Mouse (Mus musculus) thymus, adult 2 months (tissue): ENCODE measurements around the gene Ranbp3l. TPM values are rescaled to one million over a fixed set of nuclear protein-coding genes. Genes with fewer than 3 reads are reported as not detected.
"Not testable (repeated sequence)": the region's sequence is repeated elsewhere in the genome, so short reads cannot be mapped to it uniquely, and the experiment has no call there.

ENCODE experiments used
- DNase-seq: peaks from one replicate; pipeline ENCODE4 v3.0.0; 2021
- H3K27ac ChIP-seq: fragments of 200-500 bp; 2 replicates; pipeline ENCODE4 v1.5.1; 2012; ENCODE audit warnings: low read length, control low read depth; ENCODE audit not compliant: control insufficient read depth, insufficient read depth
- H3K27me3 ChIP-seq: fragments of 200-500 bp; 2 replicates; pipeline ENCODE4 v1.6.1; 2012; ENCODE audit warnings: mild to moderate bottlenecking, low read length, moderate library complexity, mixed read lengths; ENCODE audit not compliant: control insufficient read depth, insufficient read depth
- H3K36me3 ChIP-seq: fragments of 200-500 bp; 2 replicates; pipeline ENCODE4 v1.6.1; 2012; ENCODE audit warnings: mild to moderate bottlenecking, low read length, moderate library complexity; ENCODE audit not compliant: control insufficient read depth, insufficient read depth
- H3K4me1 ChIP-seq: fragments of 200-500 bp; replicated peaks from 2 replicates; pipeline ENCODE4 v1.6.1; 2012; ENCODE audit warnings: low read length; ENCODE audit not compliant: control insufficient read depth, insufficient read depth
- H3K4me3 ChIP-seq: fragments of 200-500 bp; 2 replicates; pipeline ENCODE4 v1.5.1; 2012; ENCODE audit warnings: mild to moderate bottlenecking, low read length, control low read depth, moderate library complexity; ENCODE audit not compliant: control insufficient read depth, insufficient read depth
- CTCF ChIP-seq: fragments of 200-500 bp; IDR thresholded peaks from 2 replicates; pipeline ENCODE4 v1.5.1; 2012; ENCODE audit warnings: mild to moderate bottlenecking, control low read depth, low read length, moderate library complexity, borderline replicate concordance; ENCODE audit not compliant: control insufficient read depth, poor library complexity, insufficient read depth; ENCODE audit errors: extremely low read depth
- POLR2A ChIP-seq: fragments of 200-500 bp; IDR thresholded peaks from 2 replicates; pipeline ENCODE4 v1.6.1; 2012; ENCODE audit warnings: mild to moderate bottlenecking, low read length, control low read depth, moderate library complexity; ENCODE audit not compliant: control insufficient read depth, poor library complexity, insufficient read depth; ENCODE audit errors: extremely low read depth
- WGBS: fragments of 180-500 bp; shearing (Covaris S2); methylation state at CpG from one replicate; pipeline ENCODE4 v1.1.7; 2018; 5-methylcytosine and 5-hydroxymethylcytosine counted together
- polyA plus RNA-seq: library from polyadenylated mRNA; depleted of rRNA; stranded (reverse); fragments of >200 nt; gene quantifications from 2 replicates; pipeline ENCODE4 v1.2.3, GENCODE M21; 2012

The Ranbp3l gene
- polyA plus RNA-seq, 1 experiment = 0.15 TPM

- Histone ChIP-seq H3K4me1 (no peaks in the 10 kb centered on the region), H3K36me3 (no peaks in the 10 kb centered on the region), H3K4me3 (no peak overlapping the region), H3K27me3 (no peaks in the 10 kb centered on the region), H3K27ac (no peak overlapping the region)
- WGBS = 91% methylated on average over 2 of the region's 2 CpGs
- TF ChIP-seq CTCF (no peak), POLR2A (no peak)
- no peak for DNase-seq
These were observed 35.0 kb downstream of the Ranbp3l start for GRCm38 (mm10) chr15:9002762-9003161.

- TF ChIP-seq CTCF (no peak), POLR2A (no peak)
- H3K36me3 ChIP-seq = no peaks in the 10 kb centered on the region
- no peak overlapping the region for H3K27ac ChIP-seq
- no peaks in the 10 kb centered on the region for H3K4me1 ChIP-seq
- no peak for DNase-seq
- 82% methylated on average over 6 of the region's 6 CpGs for WGBS
- H3K4me3 ChIP-seq = no peak overlapping the region
- H3K27me3 ChIP-seq = no peaks in the 10 kb centered on the region
These were observed 41.4 kb downstream of the Ranbp3l start for GRCm38 (mm10) chr15:9009196-9009595.

GRCm38 (mm10) chr15:9014541-9014940 is 46.8 kb downstream of the Ranbp3l start:
- TF ChIP-seq POLR2A = no peak
- TF ChIP-seq CTCF = no peak
- Histone ChIP-seq H3K4me3 (no peak overlapping the region), H3K27ac (no peak overlapping the region), H3K4me1 (no peaks in the 10 kb centered on the region), H3K36me3 (no peaks in the 10 kb centered on the region), H3K27me3 (no peaks in the 10 kb centered on the region)
- DNase-seq = no peak
- 49% methylated on average over 2 of the region's 2 CpGs for WGBS

- not testable (repeated sequence) for DNase-seq, H3K36me3 ChIP-seq, H3K27ac ChIP-seq, H3K4me3 ChIP-seq, H3K27me3 ChIP-seq, H3K4me1 ChIP-seq
- 87% methylated on average over 6 of the region's 6 CpGs for WGBS
These were observed 47.7 kb downstream of the Ranbp3l start for GRCm38 (mm10) chr15:9015496-9015895.

- H3K27ac ChIP-seq = no peak overlapping the region
- H3K4me1 ChIP-seq = no peaks in the 10 kb centered on the region
- DNase-seq = no peak
- H3K4me3 ChIP-seq = no peak overlapping the region
- no peaks in the 10 kb centered on the region for H3K27me3 ChIP-seq
- no peaks in the 10 kb centered on the region for H3K36me3 ChIP-seq
- TF ChIP-seq POLR2A (no peak), CTCF (no peak)
These were observed 88.0 kb downstream of the Ranbp3l start for GRCm38 (mm10) chr15:9055704-9056103.

GRCm38 (mm10) chr15:9059856-9060255 is 92.1 kb downstream of the Ranbp3l start:
- no peak overlapping the region for H3K27ac ChIP-seq
- 95% methylated on average over 2 of the region's 2 CpGs for WGBS
- DNase-seq = no peak
- H3K27me3 ChIP-seq = no peaks in the 10 kb centered on the region
- no peaks in the 10 kb centered on the region for H3K36me3 ChIP-seq
- no peak overlapping the region for H3K4me3 ChIP-seq
- no peak for TF ChIP-seq POLR2A
- TF ChIP-seq CTCF = no peak
- no peaks in the 10 kb centered on the region for H3K4me1 ChIP-seq

- H3K4me3 ChIP-seq = no peak overlapping the region
- TF ChIP-seq POLR2A = no peak
- no peak for TF ChIP-seq CTCF
- no peaks in the 10 kb centered on the region for H3K27me3 ChIP-seq
- no peak for DNase-seq
- H3K27ac ChIP-seq = no peak overlapping the region
- 93% methylated on average over 7 of the region's 7 CpGs for WGBS
- no peaks in the 10 kb centered on the region for H3K4me1 ChIP-seq
- no peaks in the 10 kb centered on the region for H3K36me3 ChIP-seq
These were observed 93.6 kb downstream of the Ranbp3l start for GRCm38 (mm10) chr15:9061150-9061882.
